Mouse (Mus musculus): ENCODE measurements around the gene Acot8. TPM values are rescaled to one million over a fixed set of nuclear protein-coding genes. Genes with fewer than 3 reads are reported as not detected.
A peak's percentile ranks its signal among the peaks of the same experiment; 100 is the strongest.

Gene Acot8
- polyA plus RNA-seq, 1 experiment from 2014 or later: 22.2 TPM

DNA sequence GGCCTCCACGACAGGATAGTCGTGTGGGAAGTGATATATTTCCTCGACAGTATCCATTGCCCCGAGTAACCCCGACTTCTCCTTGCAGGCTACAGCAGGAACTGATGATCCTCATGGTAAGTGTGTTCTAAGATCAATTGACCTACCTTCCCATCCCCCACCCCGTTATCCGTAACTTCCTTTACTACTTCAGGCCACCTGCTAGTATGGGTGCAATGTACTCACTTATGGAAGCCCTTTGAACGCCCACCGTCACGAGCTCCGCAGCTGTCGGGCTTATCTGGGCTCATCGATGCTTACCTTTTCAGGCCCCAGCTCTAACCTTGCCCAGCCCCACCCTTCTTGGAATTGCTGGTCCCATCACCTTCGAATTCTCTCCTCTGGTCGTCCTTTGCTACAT, 34.4 kb downstream of the Acot8 start:
- ATAC-seq: no peak
- H3K4me1 ChIP-seq (ENCODE audit: control insufficient read depth, insufficient read depth, low read depth, low read length): peaks cover 6% of the 10 kb centered on the region

DNA sequence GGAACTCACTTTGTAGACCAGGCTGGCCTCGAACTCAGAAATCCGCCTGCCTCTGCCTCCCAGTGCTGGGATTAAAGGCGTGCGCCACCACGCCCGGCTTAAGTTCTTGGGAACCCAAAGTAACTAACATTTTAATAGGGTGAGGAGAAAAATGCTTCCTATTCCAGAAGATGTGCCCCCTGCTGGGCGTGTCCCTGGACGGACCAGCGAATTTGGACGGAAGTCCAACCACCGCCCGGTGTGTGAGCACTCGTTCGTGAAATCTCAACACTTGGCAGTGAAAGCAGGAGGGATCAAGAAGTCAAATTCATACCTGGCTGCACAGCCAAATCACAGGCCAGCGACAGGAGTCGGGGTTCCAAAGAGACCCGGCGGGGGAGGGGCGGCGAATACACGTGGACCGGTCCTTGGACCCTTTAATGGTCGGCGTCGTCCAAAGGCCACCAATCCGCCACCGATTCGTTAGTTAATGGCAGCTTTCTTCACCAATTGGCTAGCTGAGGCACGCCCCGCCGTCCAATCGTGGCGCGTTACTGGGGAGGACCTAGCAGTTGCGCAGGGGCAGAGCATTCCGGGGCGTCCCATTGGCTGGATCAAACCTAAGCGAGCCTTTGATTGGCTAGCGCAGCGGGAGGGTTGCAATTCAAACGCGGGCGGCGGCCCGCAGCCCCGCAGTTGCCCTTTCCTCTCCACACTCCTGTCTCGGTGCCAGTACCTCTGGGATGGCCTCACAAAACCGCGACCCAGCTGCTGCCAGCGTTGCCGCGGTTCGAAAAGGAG, 35.2 kb downstream of the Acot8 start, which contains the start of gene Ube2c:
Ube2c (plus strand) TSS at position 641 of the 780 bp plus-strand sequence.
- peak within 1 kb of the TSS; percentile 67 for H3K4me3 ChIP-seq (ENCODE audit: low read length)
- H3K4me1 ChIP-seq (ENCODE audit: control insufficient read depth, insufficient read depth, low read depth, low read length): peaks cover 6% of the 10 kb centered on the region
- no peaks in the 10 kb centered on the region for H3K27me3 ChIP-seq (replicated peaks; ENCODE audit: control insufficient read depth, insufficient read depth, low read length)
- H3K9ac ChIP-seq (ENCODE audit: low read depth, low read length): peak within 1 kb of the TSS; percentile 63
- H3K4me2 ChIP-seq (ENCODE audit: low read length): peak within 1 kb of the TSS; percentile 98
- no peak within 1 kb of the TSS; the same call in 1 of the 2 replicates for H3K27ac ChIP-seq (ENCODE audit: low read depth, low read length)
- H3K36me3 ChIP-seq (ENCODE audit: control insufficient read depth, insufficient read depth, low read length): peaks cover 33% of the 10 kb centered on the region
- ATAC-seq: peak; percentile 100
- no peaks in the 10 kb centered on the region for H3K9me3 ChIP-seq (ENCODE audit: control insufficient read depth, low read length)
- WGBS: 3% methylated on average over 53 of the region's 53 CpGs

More for the DNA sequence above, 34.4 kb downstream of the Acot8 start:
- Histone ChIP-seq H3K27me3 (replicated peaks; ENCODE audit: control insufficient read depth, insufficient read depth, low read length) (no peaks in the 10 kb centered on the region), H3K9ac (ENCODE audit: low read depth, low read length) (peak overlapping the region; percentile 63), H3K9me3 (ENCODE audit: control insufficient read depth, low read length) (no peaks in the 10 kb centered on the region), H3K36me3 (ENCODE audit: control insufficient read depth, insufficient read depth, low read length) (peaks cover 26% of the 10 kb centered on the region), H3K4me2 (ENCODE audit: low read length) (peak overlapping the region; percentile 98), H3K27ac (ENCODE audit: low read depth, low read length) (no peak overlapping the region), H3K4me3 (ENCODE audit: low read length) (peak overlapping the region; percentile 67)
- WGBS: 5% methylated on average over 15 of the region's 15 CpGs

DNA sequence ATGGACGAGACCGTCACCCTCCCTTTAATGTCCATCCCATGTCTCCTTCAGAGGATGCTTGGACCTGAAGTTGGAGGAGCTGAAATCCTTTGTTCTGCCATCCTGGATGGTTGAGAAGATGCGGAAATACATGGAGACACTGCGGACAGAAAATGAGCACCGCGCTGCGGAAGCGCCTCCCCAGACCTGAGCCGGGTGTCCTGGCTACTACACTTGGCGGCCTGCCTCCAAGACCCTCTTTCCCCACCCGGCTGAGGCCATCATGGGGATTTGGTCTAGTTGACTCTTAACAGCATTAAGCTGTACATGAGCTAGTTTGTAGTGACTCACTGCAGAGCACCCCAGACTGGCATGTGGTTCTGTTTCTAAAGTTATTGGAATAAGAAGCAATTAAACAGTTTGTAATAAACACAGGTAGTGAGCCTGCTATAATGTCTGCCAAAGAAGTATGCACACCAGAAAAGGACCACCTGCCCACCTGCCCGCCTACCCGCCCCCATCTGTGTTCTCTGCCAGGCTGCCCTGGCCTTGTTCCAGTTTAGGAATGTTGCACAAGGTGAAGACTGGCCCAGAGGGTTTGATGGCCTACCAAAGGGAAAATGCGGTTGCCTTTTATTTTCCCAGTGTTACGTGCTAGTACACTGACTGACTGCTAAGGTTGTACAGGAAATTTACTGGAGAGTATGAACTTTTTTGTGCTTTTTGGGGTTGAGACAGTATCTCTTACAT, 36.7 kb downstream of the Acot8 start:
- Histone ChIP-seq H3K4me2 (ENCODE audit: low read length) (no peak overlapping the region), H3K4me3 (ENCODE audit: low read length) (no peak overlapping the region), H3K27ac (ENCODE audit: low read depth, low read length) (no peak overlapping the region), H3K9me3 (ENCODE audit: control insufficient read depth, low read length) (no peaks in the 10 kb centered on the region), H3K36me3 (ENCODE audit: control insufficient read depth, insufficient read depth, low read length) (peaks cover 33% of the 10 kb centered on the region), H3K9ac (ENCODE audit: low read depth, low read length) (no peak overlapping the region), H3K4me1 (ENCODE audit: control insufficient read depth, insufficient read depth, low read depth, low read length) (peaks cover 6% of the 10 kb centered on the region), H3K27me3 (replicated peaks; ENCODE audit: control insufficient read depth, insufficient read depth, low read length) (no peaks in the 10 kb centered on the region)
- 94% methylated on average over 15 of the region's 15 CpGs for WGBS
- no peak for ATAC-seq

DNA sequence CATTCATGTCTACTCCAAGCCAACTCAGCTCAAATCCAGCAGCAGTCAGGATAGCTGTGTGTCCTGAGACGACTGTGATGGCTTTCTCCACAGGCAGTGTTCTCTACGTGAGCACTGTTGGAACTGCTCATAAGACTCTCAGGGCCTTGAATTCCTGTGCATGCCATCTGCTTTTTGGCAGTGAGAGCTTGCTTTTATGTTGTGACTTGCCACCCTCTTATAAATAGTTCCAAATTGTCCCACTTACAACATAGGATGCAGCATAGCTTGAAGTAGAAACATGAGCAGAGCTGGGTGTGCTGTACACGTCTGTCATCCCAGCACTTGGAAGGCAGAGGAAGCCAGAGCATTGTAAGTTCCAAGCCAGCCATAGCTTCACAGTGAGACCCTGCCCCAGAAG, 38.8 kb downstream of the Acot8 start:
- H3K4me2 ChIP-seq (ENCODE audit: low read length): no peak overlapping the region
- WGBS: 82% methylated on average over 3 of the region's 3 CpGs
- no peak overlapping the region for H3K4me3 ChIP-seq (ENCODE audit: low read length)
- no peak overlapping the region for H3K9ac ChIP-seq (ENCODE audit: low read depth, low read length)
- no peaks in the 10 kb centered on the region for H3K9me3 ChIP-seq (ENCODE audit: control insufficient read depth, low read length)
- peaks cover 6% of the 10 kb centered on the region for H3K4me1 ChIP-seq (ENCODE audit: control insufficient read depth, insufficient read depth, low read depth, low read length)
- H3K27me3 ChIP-seq (replicated peaks; ENCODE audit: control insufficient read depth, insufficient read depth, low read length): no peaks in the 10 kb centered on the region
- peaks cover 40% of the 10 kb centered on the region for H3K36me3 ChIP-seq (ENCODE audit: control insufficient read depth, insufficient read depth, low read length)
- ATAC-seq: no peak
- no peak overlapping the region for H3K27ac ChIP-seq (ENCODE audit: low read depth, low read length)

DNA sequence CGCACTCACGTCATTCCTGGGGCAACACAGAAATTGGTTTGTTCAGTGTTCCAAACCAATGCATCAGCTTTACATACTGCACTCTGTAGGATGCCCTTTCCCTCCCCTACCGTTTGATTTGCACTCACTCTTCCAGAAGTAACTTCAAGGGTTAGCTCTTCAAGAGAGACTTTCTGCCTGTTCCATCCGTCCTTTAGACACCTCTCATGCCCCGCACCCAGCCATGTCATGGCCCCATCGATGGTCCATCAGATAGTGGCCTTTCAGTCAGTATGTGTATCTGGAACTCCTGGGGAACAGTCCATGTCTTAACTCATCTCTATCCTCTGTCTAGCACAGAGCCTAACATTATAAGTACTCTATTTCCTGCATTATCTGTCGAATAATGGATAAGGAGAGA, 42.1 kb downstream of the Acot8 start:
- Histone ChIP-seq H3K9me3 (ENCODE audit: control insufficient read depth, low read length) (no peaks in the 10 kb centered on the region), H3K9ac (ENCODE audit: low read depth, low read length) (no peak overlapping the region), H3K27me3 (replicated peaks; ENCODE audit: control insufficient read depth, insufficient read depth, low read length) (no peaks in the 10 kb centered on the region), H3K4me2 (ENCODE audit: low read length) (no peak overlapping the region), H3K27ac (ENCODE audit: low read depth, low read length) (no peak overlapping the region), H3K36me3 (ENCODE audit: control insufficient read depth, insufficient read depth, low read length) (peaks cover 46% of the 10 kb centered on the region), H3K4me3 (ENCODE audit: low read length) (no peak overlapping the region), H3K4me1 (ENCODE audit: control insufficient read depth, insufficient read depth, low read depth, low read length) (no peaks in the 10 kb centered on the region)
- ATAC-seq: no peak
- WGBS: 92% methylated on average over 7 of the region's 7 CpGs

DNA sequence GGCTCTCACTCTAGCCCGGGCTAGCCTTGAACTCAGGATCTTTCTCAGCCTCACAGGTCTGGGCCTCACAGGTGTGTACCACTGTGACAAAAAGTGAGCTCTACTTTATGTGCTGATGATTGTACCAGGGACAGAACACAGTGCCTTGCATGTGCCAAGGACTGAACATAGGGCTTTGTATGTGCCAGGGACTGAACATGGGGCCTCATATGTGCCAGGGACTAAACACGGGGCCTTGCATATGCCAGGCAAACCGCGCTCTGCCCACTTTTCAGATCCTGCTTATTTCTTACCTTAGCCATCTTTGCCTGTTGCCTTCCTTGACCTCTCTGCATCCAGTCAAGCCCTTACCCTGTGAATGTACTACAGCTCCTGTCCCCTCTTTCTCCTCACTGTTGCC, 42.7 kb downstream of the Acot8 start:
- Histone ChIP-seq H3K36me3 (ENCODE audit: control insufficient read depth, insufficient read depth, low read length) (peaks cover 45% of the 10 kb centered on the region), H3K4me1 (ENCODE audit: control insufficient read depth, insufficient read depth, low read depth, low read length) (no peaks in the 10 kb centered on the region), H3K4me3 (ENCODE audit: low read length) (no peak overlapping the region), H3K27me3 (replicated peaks; ENCODE audit: control insufficient read depth, insufficient read depth, low read length) (no peaks in the 10 kb centered on the region), H3K9ac (ENCODE audit: low read depth, low read length) (no peak overlapping the region), H3K27ac (ENCODE audit: low read depth, low read length) (no peak overlapping the region), H3K9me3 (ENCODE audit: control insufficient read depth, low read length) (no peaks in the 10 kb centered on the region), H3K4me2 (ENCODE audit: low read length) (no peak overlapping the region)
- 93% methylated on average over 4 of the region's 4 CpGs for WGBS
- no peak for ATAC-seq

DNA sequence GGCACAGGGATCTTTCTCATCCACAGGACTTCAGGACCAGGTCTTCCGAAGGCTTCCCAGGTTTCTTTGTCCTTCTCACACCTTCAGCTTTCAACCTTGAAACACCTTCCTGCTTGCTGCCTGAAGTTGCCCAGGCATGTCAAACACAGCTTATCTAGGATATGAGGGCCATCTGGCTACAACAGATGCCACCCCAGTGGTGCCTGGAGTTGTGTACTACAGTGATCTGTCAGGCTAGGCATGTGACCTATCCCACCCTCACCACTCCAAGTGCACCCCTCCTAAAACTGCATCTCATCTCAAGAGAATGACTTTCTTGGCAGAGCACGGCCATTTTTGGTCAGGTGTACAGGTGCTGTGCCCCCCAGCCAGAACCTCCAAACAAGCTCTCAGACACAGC, 43.2 kb downstream of the Acot8 start:
- ATAC-seq: peak; percentile 58; the same call in 1 of the 2 replicates
- H3K4me1 ChIP-seq (ENCODE audit: control insufficient read depth, insufficient read depth, low read depth, low read length): no peaks in the 10 kb centered on the region
- H3K4me3 ChIP-seq (ENCODE audit: low read length): no peak overlapping the region
- peaks cover 46% of the 10 kb centered on the region for H3K36me3 ChIP-seq (ENCODE audit: control insufficient read depth, insufficient read depth, low read length)
- no peak overlapping the region for H3K27ac ChIP-seq (ENCODE audit: low read depth, low read length)
- WGBS: 86% methylated on average over 2 of the region's 2 CpGs
- H3K27me3 ChIP-seq (replicated peaks; ENCODE audit: control insufficient read depth, insufficient read depth, low read length): no peaks in the 10 kb centered on the region
- H3K9ac ChIP-seq (ENCODE audit: low read depth, low read length): no peak overlapping the region
- H3K9me3 ChIP-seq (ENCODE audit: control insufficient read depth, low read length): no peaks in the 10 kb centered on the region
- no peak overlapping the region for H3K4me2 ChIP-seq (ENCODE audit: low read length)

DNA sequence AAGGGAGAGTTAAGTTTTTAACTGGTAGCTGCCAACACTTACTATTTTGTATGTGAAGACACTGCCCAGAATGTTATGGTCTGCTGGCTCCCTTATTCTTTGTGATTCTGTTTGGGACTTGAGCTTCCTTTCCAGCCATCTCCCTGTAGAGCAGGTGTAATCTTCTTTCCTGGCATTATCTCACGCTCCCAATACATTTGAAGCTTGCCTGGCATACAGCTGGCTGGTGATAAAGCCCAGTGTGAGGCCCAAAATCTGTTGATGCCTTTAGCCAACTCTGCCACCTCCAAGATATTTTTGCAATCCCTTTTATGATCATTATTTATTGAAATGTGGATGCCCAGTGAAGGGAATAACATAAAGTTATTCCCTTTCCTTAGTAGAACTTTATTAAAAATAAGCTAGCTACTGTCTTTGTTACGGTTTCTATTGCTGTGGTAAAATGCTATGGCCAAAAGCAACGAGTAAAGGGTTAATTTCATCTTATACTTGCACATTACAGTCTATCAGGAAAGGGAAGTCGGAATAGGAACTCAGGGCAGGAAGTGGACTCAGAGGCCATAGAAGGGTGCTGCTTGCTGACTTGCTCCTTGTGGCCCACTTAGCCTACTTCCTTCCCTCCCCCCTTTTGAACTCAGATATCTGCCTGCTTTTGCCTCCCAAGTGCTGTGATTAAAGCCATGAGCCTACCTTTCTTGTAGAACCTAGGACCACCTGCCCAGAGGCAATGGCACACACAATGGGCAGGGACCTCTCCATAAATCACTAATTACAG, 44.4 kb downstream of the Acot8 start:
- H3K9me3 ChIP-seq (ENCODE audit: control insufficient read depth, low read length): no peaks in the 10 kb centered on the region
- 92% methylated on average over 4 of the region's 4 CpGs for WGBS
- H3K4me2 ChIP-seq (ENCODE audit: low read length): no peak overlapping the region
- ATAC-seq: no peak
- peaks cover 48% of the 10 kb centered on the region for H3K36me3 ChIP-seq (ENCODE audit: control insufficient read depth, insufficient read depth, low read length)
- no peaks in the 10 kb centered on the region for H3K27me3 ChIP-seq (replicated peaks; ENCODE audit: control insufficient read depth, insufficient read depth, low read length)
- no peak overlapping the region for H3K4me3 ChIP-seq (ENCODE audit: low read length)
- no peak overlapping the region for H3K9ac ChIP-seq (ENCODE audit: low read depth, low read length)
- no peaks in the 10 kb centered on the region for H3K4me1 ChIP-seq (ENCODE audit: control insufficient read depth, insufficient read depth, low read depth, low read length)
- no peak overlapping the region for H3K27ac ChIP-seq (ENCODE audit: low read depth, low read length)

DNA sequence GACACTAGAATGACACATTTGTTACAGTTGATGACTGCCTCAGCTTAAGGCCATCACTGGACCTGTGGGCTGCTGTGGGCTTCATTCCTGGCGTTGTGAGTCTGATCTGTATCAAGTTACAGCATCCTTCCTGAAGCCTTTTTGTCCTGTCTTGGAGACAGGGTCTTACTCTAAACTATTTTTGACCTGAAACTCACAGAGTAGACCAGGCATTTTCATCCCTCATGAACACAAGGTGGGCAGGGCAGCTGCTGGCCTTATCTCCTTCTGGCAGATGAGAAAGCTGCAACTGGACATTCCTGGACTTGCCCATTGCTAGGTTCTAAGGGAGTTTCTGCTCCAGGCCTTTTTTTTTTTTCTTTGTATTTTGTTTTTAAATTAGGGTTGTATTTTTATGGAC, 46.0 kb downstream of the Acot8 start:
- no peak for ATAC-seq
- Histone ChIP-seq H3K27me3 (replicated peaks; ENCODE audit: control insufficient read depth, insufficient read depth, low read length) (no peaks in the 10 kb centered on the region), H3K36me3 (ENCODE audit: control insufficient read depth, insufficient read depth, low read length) (peaks cover 53% of the 10 kb centered on the region), H3K4me2 (ENCODE audit: low read length) (no peak overlapping the region), H3K27ac (ENCODE audit: low read depth, low read length) (no peak overlapping the region), H3K4me1 (ENCODE audit: control insufficient read depth, insufficient read depth, low read depth, low read length) (no peaks in the 10 kb centered on the region), H3K9ac (ENCODE audit: low read depth, low read length) (no peak overlapping the region), H3K4me3 (ENCODE audit: low read length) (no peak overlapping the region), H3K9me3 (ENCODE audit: control insufficient read depth, low read length) (no peaks in the 10 kb centered on the region)
- WGBS: 83% methylated on average over 1 of the region's 1 CpGs

All from hindbrain, embryonic 16.5 days (tissue).